Mouse (Mus musculus) lung, postnatal 4 days (tissue): ENCODE data around the gene Etv6.

ENCODE experiments used
- DNase-seq, 2 experiments: peaks; one replicate each; pipeline ENCODE4 v3.0.0; 2021

Etv6 gene

DNA sequence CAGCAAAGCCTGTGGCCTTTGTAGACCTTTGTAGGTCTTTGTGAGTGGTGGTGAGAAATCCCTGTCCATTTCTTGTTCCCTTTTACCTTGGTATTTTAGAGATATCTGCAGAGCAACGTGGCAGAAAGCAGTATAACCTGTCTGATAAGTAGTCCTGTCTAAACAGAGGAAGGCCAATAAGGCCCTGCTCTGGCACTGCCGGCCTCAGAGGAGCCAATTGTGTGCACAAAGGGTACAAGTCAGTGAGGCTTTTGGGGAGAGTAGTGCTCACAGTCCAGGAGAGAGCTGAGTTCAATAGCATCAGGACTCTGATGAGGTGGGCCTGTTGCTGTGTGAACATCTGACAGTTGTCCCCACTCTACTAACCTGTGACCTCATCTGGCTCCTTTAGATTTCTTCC, 77.7 kb downstream of the Etv6 start:
- DNase-seq, result no peak

DNA sequence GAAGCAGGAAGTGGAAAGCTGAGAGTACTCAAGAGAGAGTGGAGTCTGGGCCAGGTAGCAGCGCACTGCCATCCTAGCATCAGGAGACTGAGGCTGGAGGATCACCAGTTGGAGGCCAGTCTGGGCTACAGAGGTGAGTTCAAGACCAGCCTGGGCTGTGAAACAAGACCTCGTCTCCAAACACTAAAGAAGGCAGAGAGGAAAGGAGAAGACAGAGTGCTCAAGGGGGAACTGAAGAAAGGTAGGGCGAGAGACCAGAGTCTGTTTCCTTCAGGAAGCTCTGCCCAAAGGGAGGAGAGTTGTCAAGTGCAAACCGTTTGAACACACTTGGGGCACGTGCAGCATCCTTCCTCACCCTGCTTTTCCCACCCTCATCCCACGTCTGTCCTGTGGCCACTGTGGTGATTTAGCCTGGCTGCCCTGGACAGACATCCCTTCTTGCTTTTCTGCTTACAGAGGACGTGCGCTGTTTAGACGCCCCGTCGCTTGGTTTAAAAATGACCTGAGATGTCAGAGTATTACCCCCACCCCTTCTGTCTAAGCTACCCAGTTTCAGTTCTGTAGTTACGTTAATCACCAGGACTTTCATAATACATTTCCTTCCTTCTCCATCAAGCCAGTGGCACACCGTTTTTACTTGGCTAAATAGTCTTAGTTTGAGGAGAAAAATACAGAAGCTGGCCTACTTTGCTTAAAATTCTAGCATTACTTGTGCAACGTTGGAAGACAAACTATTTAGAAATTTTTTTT, 79.9 kb downstream of the Etv6 start:
- no peak for DNase-seq

DNA sequence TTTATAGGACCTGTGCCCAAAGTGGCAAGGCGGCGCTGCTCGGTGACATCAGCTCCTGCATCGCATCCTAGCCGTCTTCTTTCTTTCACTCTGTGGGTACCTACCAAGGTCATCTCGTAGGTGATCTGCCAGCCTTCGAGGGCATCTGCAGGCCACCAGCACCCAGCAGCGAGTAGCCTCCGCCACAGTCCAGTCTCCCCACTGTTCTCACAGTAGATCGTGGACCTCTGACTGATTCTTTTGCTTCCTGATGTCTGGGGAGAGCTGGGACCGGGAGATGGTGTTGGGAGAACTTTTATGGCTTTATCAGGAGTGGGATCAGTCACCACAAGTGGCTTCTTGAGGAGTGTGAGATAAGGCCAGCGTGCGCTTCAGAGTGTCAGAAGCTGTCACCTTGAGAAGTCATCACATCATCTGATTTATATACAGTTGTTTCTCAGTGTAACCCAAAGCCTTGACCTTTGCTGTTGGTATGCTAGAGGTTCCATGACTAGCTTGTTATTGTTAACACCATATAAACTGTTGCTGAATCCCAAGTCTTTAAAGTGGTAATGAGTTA, 82.0 kb downstream of the Etv6 start:
- DNase-seq, result no peak

DNA sequence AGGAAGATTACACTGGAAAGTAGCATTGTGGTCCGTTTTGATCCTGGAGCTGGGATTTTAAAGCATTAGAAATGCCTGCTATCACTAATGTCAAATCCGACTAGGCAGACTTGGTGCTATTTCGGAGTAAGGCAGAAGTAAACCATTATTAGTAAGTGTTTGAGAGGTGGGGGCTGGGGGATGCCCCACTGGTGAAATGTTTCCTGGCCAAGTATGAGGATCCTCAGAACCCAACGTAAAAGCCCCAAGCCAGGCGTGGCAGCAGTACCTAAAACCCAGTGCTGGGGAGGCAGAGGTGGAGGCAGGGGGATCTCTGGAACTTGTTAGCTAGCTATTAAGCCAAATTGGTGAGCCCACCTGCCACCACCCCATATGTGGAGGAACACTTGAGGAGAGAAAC, 83.0 kb downstream of the Etv6 start:
- DNase-seq, result no peak

DNA sequence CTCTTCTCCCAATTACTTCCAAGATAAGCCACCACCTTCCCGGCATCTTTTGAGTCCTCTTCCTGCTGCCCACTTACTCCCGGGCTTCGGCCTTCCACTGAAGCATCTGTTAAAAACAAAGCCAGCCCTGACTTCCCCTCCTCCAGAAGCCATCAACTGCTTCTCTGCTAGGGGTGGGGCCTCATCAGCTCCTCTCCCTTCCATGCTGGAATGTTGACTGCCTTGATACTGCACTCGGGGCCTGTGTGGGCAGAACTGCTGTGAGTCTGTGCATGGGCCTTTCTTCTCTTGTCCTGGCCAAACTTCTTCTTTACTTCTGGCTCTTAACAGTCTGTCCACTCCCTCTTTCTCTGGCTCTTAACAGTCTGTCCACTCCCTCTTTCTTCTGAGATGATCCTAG, 83.6 kb downstream of the Etv6 start:
- peak in 1 of 2 experiments; percentile 39 for DNase-seq

DNA sequence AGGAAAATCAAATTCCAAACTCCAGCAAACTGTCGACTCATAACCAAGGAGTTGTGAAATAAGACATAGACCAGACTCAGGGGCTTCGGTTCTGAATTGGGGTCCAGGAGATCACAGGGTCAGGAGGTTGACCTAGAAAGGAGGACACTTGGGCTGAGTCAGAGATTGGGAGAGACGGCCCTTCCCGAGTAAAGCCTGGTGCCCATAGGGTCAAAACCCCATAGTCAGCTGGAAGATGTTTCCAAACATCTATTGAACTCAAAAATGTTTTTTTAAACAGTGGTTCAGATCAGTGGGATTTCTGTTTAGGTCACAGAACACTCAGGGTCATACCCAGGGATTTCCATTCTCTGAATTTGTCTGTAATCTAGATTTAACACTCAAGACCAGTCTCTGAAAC, 84.7 kb downstream of the Etv6 start:
- DNase-seq, result no peak

DNA sequence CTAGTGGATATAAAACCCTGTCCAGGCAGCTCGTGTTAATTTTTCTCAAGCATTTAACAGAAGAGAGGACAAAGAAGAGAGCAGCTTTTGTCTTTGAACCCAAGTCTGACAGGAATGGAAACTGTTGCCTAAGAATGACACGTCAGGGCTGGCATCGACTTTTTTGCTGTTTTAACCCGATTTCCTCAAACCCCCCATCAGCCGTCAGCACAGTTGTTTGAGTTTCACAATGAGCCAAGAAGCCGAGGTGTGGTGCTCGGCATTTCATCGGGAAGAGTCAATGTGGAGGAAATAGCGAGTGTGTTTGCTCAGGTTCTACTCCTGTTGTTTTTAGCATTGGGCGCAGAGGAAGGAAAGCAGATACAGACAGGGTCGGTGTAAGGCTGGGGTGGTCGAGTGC, 85.2 kb downstream of the Etv6 start:
- DNase-seq, result peak; percentile 55 to 58

DNA sequence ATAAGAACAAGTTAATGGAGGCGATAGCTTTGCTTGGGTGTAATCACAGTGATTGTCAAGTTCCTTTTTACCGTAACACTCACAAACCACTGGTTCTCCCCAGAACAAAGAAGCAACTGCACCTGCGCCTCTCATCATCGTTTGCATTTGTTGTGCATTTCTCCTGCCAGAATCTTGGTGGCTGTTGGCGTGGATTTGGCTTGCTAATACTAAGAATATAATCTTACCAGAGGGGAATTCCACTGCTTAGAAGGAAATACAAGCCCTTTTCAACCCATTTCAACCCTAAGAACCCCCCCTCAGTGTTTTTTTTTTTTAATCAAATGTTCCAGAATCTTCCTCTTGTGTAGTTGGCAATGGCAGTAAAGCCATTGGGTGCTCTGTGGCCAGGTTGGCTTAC, 87.4 kb downstream of the Etv6 start:
- DNase-seq, result no peak

DNA sequence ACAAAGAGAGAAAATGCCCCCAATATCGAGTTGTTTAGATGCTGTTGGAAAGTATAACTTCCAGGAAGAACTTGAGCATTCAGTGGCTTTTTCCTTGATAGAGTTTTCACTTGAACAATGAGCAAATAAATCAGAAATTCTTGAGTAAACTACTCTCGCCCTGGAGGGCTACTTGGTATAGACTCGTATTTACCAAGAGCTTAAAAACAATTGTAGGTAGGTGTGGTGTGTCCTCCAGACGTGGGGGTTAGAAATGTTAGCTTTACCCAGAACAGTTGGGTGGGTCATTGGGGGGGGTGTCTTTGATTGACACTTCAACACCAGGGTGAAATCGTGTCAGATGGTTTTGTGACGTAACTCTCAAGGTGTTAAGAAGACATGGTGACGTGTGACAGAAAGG, 88.0 kb downstream of the Etv6 start:
- DNase-seq, result no peak

DNA sequence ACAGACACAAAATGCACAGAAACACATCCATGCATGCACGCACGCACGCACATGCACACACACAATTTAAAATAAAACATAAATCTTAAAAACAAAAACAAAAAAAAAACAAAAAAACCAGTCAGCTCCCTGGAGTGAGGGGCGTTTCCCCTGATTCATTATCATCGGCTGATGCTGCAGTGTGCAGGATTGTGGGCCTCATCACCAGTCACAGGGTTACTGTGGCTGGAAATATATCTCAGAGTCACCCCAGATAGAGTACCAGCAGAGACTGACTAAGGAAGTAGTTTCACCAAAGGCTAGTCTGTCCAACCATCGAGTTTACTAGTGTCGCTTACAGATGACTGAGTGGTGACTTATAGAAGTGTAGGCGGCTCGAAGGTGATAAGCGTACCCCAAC, 88.8 kb downstream of the Etv6 start:
- no peak for DNase-seq

DNA sequence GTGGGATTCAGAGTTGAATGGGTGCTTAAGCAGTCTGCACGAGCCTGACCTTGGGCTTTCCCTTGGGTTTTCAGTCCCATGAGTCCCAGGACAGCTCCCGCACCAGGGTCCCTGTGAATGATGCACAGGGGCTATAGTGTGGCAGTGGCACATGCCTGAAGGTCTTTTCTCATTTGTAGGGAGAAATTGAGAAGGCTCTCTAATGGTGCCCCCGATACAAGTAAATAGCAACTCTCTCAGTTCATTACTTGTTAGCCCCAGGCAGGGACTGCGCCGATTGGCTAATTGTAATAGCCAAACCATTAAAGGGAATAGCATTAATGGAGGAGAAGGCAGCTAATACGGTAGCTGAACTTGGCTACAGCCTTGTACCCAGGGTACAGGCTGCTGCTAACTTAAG, 92.5 kb downstream of the Etv6 start:
- no peak for DNase-seq

DNA sequence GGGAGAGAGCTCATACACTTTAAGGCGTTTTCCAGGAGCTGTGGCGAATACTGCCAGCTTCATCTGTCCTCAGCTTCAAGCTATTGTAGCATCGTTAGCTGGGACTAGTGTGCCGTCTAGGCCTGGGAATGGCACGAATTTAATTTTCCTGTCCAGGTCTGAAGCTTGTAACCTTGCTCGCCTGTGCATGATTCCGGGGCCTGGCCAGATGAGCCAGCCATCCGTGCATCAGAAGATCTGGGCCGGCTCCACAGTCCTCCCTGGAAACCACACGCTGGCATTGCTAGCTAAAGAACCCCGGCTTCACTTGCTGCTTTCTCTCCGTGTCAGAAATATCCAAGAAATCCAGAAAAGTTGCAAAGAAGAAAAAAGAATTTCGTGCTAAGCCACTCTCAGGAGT, 93.1 kb downstream of the Etv6 start:
- no peak for DNase-seq

DNA sequence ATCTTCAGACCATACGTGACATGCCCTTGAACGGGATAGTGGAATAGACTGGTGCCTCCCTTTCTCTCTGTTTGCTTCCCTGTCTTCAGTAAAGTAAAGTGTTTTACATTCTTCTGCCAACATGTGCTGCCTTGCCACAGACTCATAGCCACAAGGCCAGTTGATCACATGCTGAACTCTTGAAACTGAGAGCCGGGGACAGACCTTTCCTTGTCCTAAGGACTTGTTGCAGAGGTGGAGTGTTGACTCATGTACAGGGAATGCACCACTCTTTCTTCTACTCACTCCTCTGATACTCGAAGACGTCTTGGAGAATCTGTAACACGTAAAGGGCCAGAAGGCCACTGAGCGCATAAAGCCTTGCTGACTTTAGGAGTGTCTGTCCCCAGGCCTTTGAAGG, 94.3 kb downstream of the Etv6 start:
- DNase-seq, result peak; percentile 21 to 57

DNA sequence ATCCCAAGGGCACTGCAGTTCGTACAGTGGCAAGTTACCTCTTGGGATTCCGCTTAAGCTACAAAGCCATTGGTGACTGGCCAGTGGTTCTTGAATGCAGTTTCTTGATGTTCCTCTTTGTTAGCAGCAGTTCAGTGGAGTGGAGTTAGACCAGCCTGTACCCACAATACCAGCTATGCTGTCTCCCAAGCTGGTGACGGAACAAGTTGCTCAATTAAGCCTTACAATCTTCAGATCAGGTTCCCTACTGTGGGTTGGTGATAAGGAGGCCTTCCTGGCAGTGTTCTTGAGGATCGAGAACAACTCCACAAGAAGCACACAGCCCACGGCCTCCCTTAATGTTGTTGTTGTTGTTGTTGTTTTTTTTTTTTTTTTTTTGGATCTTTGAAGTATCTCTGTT, 95.3 kb downstream of the Etv6 start:
- DNase-seq, result no peak

DNA sequence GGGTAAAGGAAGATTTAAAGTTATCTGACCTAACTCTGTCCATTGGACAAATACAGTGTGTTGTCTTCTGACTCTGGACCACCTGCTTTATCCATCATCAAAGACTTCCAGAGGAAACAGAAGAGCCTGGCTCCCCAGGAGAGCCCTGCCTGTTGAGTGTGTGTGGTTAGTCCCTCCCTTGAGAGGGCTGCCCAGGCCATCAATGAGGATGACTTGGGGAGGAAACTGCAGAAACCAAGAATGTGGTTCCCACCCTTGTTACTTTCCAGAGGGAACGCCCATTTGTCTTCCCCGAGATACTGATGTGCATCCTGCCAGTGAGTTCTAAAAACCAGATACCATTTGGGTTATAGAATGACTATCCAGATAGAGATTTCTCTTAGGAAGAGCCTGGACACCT, 96.1 kb downstream of the Etv6 start:
- DNase-seq, result no peak

DNA sequence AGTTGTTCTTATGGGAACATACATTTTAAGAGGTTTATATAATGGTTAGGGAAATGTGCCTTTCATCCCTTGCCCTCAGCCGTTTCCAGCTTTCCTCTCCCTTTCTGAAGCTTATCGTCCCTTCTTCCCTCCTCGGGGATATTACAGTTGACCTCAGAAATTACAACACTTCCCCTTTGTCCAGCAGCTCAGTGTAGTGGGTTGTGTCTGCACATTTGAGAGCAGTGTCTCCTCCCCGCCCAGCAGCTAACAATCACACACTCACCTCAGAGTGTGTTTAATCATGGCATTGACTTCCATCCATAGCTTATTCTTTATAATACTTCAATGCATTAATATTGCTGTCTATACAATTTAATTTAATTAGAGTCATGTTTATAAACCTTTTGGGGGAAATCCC, 98.3 kb downstream of the Etv6 start:
- no peak for DNase-seq

DNA sequence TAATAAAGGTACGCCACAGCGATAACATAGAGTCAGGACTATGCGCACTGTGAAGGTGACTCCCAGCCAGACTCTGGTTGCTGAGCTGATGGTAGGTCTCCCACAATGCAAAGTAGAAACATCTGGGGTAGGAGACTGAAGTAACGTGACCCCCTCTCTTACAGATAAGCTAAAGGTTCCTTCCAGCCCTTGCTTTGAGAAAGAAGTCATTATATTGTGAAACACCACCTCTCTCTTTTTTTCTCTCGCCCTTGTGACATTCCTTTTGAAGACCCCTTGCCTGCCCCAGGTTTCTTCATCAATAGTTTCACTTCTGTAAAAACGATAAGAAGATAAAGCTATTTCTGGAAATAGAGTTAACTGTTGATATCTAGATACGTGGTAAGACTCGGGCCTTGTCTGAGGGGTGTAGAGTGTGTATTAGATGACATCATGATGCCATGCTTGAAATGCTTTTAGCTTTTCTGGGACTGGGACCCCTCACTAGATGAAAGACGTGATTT, 99.4 kb downstream of the Etv6 start:
- no peak for DNase-seq

DNA sequence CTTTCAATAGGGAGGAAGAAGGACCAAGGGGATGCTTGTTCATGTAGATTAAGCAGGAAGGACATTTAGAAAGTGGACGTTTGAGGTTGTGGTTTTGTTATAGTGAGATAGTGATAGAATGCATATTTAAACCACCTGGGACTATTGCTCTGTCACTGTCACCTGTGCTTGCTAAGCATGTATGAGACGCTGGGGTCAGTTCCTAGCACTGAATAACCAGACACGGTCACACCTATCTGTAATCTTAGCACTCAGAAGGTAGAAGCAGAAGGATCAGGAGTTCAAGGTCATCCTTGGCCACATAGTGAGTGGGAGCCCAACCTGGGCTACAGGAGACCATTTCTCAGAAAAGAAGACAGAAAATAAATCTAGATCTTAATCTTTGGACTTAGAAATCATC, 100.8 kb downstream of the Etv6 start:
- no peak for DNase-seq

DNA sequence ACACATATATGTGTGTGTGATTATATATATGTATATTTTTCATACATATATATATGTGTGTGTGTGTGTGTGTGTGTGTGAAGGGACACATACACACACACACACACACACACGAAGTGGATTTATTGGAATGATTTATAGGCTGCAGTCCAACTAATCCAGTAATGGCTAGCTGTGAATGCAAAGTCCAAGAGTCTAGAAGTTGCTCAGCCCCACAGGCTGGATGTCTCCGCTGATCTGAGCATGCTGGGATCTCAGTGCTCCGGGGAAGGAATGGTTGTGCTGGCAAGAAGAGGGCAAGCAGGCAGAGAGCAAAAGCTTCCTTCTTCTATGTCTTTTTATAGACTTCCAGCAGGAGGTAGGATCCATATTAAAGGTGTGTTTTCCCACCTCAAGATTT, 103.9 kb downstream of the Etv6 start:
- DNase-seq, result no peak

DNA sequence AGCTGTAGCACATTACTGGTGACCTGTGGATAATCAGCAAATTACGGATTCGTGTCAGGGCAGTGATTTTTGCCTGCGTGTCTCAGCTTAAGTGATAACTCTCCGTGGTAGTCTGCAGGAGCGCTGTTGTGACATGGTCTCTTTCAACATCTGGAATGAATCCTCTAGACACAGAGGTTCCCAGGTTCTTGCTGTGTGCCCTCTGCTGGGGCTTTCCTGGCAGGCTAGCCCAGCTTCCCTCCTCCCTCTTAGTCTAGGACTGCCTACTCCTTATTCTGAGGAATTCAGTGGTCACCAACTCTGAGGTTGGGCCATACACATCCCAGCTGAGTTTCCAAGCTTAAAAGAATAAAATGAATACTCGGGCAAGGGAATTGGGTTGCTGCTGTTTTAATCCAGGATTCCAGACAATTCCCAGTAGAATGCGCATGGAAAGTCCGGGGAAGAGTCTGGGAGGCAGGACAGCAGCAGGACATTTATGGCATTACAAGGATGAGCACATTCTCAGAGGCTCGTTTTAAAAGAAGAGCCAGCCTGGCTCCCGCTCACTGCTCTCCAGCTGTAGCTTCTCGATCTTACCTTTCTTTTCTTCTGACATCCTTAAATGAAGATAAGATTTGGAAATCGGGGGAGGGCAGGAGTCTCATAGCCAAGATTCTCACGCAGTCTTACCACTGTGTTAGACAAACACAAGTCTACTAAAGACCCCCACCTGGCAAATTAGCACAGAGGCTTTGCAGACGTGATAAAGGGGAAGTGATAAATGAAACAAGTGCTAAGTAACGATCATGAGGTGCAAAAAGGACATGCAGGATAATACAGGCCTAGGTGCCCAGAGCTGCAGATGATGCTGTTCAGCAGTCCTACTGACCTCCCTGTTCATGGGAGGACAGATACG, 105.5 kb downstream of the Etv6 start:
- peak in 1 of 2 experiments; percentile 43 for DNase-seq

DNA sequence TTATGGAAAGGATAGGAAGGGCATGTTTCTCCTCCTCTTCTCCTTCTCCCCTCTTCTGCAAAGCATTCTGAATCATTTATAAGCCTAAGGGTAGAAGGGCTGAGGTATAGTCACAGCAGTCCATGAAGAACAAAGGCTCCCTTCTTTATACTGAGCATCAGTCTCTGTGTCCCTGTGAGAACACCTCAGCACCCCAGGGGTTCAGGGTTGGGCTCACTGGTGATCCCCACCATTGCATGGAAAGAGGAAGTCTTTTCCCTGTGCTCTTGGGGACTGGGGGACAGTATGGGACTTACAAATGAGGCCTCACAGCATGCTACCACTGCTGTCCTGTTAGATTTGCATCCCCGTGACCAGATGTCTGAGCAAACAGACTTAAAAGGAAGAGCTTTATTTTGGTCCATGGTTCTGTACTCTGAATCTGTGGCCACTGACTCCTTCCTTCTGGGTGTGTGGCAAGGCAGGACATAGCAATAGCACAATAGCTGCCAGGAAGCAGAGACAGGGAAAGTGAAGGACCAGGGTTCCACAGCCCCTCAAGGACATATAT, 106.2 kb downstream of the Etv6 start:
- no peak for DNase-seq

DNA sequence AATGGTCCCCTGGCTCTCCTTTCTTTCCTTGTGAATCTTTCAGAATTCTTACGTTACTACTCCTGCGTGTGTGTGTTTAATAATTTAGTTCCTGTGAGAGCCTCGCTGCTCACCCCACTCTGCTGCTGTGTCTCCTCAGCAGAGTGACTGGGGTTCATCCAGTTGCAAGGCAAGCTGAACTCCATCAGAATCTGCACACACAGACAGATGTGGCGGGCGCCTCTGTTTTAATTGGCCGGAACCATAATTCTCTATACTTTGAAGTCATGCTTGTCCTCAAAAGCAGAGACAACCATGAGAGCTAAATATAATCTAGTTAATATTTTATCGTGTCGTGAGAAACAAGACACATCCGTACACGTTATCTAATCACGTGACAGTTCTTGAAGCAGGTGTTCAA, 107.2 kb downstream of the Etv6 start:
- no peak for DNase-seq

DNA sequence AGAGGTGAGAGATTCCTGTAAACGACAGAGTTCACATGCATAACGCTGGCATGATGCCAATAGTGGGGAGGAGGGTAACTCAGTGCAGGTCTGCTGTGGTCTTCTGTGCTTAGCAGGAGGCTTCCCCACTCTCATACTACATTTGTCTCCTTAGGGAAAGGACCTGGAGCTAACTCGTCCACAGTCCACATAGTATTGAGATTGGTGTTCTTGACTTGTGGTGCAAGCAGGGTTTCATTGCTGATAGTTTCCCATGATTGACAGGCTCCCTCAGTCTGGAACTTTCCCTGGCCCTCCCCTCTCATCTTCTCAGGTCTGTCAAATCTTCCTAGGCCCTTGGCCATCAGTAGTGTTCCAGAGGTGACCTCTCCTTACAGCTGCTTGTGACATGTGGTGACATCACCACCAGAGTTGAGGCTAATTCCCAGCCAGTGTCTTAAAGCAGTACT, 108.2 kb downstream of the Etv6 start:
- DNase-seq, result peak in 1 of 2 experiments; percentile 35
